Comparison of ENCODE assay signal across 20 mouse cellular contexts in the genomic region with DNA sequence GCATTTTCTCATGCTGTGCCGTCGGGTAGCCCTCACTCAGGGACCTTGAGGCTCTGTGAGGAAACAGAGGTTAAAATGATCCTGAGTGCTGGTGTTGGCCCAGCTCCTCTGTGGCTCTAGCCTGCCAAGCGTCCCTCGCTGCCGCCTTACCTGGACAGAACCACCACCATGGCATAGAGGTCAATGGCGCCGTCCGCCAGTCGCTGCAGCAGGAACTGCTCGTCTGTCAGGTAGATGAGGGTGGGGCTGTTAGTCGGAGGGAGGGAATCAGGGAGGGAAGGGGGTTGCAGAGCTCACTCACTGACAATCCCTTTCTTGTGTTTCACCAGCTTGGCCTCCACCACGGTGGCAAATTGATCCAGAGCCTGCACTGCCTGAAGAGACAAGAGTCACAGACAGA.
"Had no signal": no experiment of that assay in that cellular context is flagged by ENCODE, and none has a peak within 500 bp of the region (broad histone marks: within the 10 kb centered on the region; RNA-seq: fewer than 3 reads in every experiment).

No protein-coding gene starts in this region.

- ATAC-seq: liver, postnatal 0 days; lung, postnatal 0 days; midbrain, embryonic 15.5 days had no signal

- H3K27me3 ChIP-seq: limb, embryonic 13.5 days; midbrain, embryonic 12.5 days; midbrain, embryonic 15.5 days; neural tube, embryonic 12.5 days; stomach, embryonic 15.5 days had no signal

- H3K9ac ChIP-seq: limb, embryonic 13.5 days; liver, embryonic 14.5 days; liver, postnatal 0 days; lung, embryonic 14.5 days; midbrain, embryonic 12.5 days; midbrain, embryonic 15.5 days; neural tube, embryonic 12.5 days; stomach, embryonic 15.5 days had no signal

- H3K27ac ChIP-seq: layer of hippocampus, adult 2 months; limb, embryonic 10.5 days; limb, embryonic 13.5 days; liver, embryonic 14.5 days; macrophage; midbrain, embryonic 12.5 days; midbrain, embryonic 15.5 days; neural tube, embryonic 12.5 days; stomach, embryonic 15.5 days had no signal

- DNase-seq: kidney, adult 11 months; kidney, adult 8-10 months; kidney, postnatal 25 days; layer of hippocampus, adult 9-11 months; liver, postnatal 0 days; lung, embryonic 14.5 days; retina, postnatal 1 day; right cerebral cortex, postnatal 25 days; spleen, adult 18-20 months; thymus, postnatal 25 days had no signal

- H3K4me3 ChIP-seq: layer of hippocampus, adult 2 months; limb, embryonic 10.5 days; limb, embryonic 13.5 days; midbrain, embryonic 12.5 days; midbrain, embryonic 15.5 days; neural tube, embryonic 12.5 days; stomach, embryonic 15.5 days had no signal

- H3K9me3 ChIP-seq: limb, embryonic 10.5 days; limb, embryonic 13.5 days; midbrain, embryonic 12.5 days; midbrain, embryonic 15.5 days; neural tube, embryonic 12.5 days; stomach, embryonic 15.5 days had no signal

- H3K4me2 ChIP-seq: limb, embryonic 13.5 days; lung, embryonic 14.5 days; midbrain, embryonic 12.5 days; midbrain, embryonic 15.5 days; neural tube, embryonic 12.5 days; stomach, embryonic 15.5 days had no signal
